In genomic region chr9:89066378-89067142, GRCm38 (mm10) we compare ENCODE assay signal across 8 mouse cellular contexts. TPM values are rescaled to one million over a fixed set of nuclear protein-coding genes. Genes with fewer than 3 reads are reported as not detected.
DNase-seq lines count a peak whose midpoint lies in the region; ATAC-seq and TF ChIP-seq lines count a peak whose summit lies in the region.
"Not testable (repeated sequence)": the region's sequence is repeated elsewhere in the genome, so short reads cannot be mapped to it uniquely, and the experiment has no call there.

No protein-coding gene starts in this region.

- H3K27ac ChIP-seq in cerebellum, adult 2 months (ENCODE audit: insufficient read depth, low read length); forebrain, postnatal 0 days (ENCODE audit: low read depth, low read length); liver, adult 2 months (replicated peaks; ENCODE audit: insufficient read depth, low read depth, low read length); midbrain, embryonic 16.5 days (ENCODE audit: low read length): not testable (repeated sequence)

- not testable (repeated sequence) for H3K36me3 ChIP-seq in forebrain, postnatal 0 days (ENCODE audit: insufficient read depth); liver, adult 2 months (ENCODE audit: control insufficient read depth, insufficient read depth, low read length); midbrain, embryonic 16.5 days (ENCODE audit: control insufficient read depth, insufficient read depth, low read length)

- H3K4me2 ChIP-seq in forebrain, postnatal 0 days (ENCODE audit: low read depth), result peak overlapping the region; percentile 8; the same call in 1 of the 2 replicates
- peak overlapping the region; percentile 31 for H3K4me2 ChIP-seq in midbrain, embryonic 16.5 days (ENCODE audit: low read length)

- 68% methylated on average over 44 of the region's 44 CpGs for WGBS in cerebellum, adult 2 months
- 69% methylated on average over 38 of the region's 44 CpGs for WGBS in forebrain, postnatal 0 days
- 69% methylated on average over 42 of the region's 44 CpGs for WGBS in liver, adult 2 months
- WGBS in midbrain, embryonic 16.5 days, result 69% methylated on average over 37 of the region's 44 CpGs

- not testable (repeated sequence) for H3K27me3 ChIP-seq in cerebellum, adult 2 months (ENCODE audit: control insufficient read depth, insufficient read depth, low read length); forebrain, postnatal 0 days (ENCODE audit: insufficient read depth, low read length); liver, adult 2 months (ENCODE audit: control insufficient read depth, insufficient read depth, low read length); midbrain, embryonic 16.5 days (ENCODE audit: control insufficient read depth, insufficient read depth, low read depth, low read length)

- intact Hi-C loops in heart, postnatal 10 days (cut with DNase I), result not testable (repeated sequence)

- TF ChIP-seq POLR2A in cerebellum, adult 2 months (IDR thresholded peaks at IDR 0.05; ENCODE audit: borderline replicate concordance, insufficient read depth, low read length); liver, adult 2 months (IDR thresholded peaks at IDR 0.05; ENCODE audit: extremely low read depth, insufficient read depth, low read length): not testable (repeated sequence)

- H3K4me1 ChIP-seq in cerebellum, adult 2 months (ENCODE audit: control insufficient read depth, insufficient read depth, low read length); forebrain, postnatal 0 days (ENCODE audit: insufficient read depth); liver, adult 2 months (ENCODE audit: control insufficient read depth, insufficient read depth, low read length); midbrain, embryonic 16.5 days (ENCODE audit: control insufficient read depth, insufficient read depth, low read length): not testable (repeated sequence)

- H3K9ac ChIP-seq in forebrain, postnatal 0 days; liver, adult 2 months (ENCODE audit: low read depth, low read length); midbrain, embryonic 16.5 days (ENCODE audit: low read depth, low read length): not testable (repeated sequence)

- not testable (repeated sequence) for H3K9me3 ChIP-seq in forebrain, postnatal 0 days (ENCODE audit: low read length); midbrain, embryonic 16.5 days (replicated peaks; ENCODE audit: control insufficient read depth, low read length, poor library complexity, severe bottlenecking)

- not testable (repeated sequence) for H3K4me3 ChIP-seq in cerebellum, adult 2 months (replicated peaks; ENCODE audit: insufficient read depth, low read depth, low read length); forebrain, postnatal 0 days (ENCODE audit: low read depth, low read length); liver, adult 2 months (ENCODE audit: insufficient read depth, low read depth, low read length)
- H3K4me3 ChIP-seq in midbrain, embryonic 16.5 days (ENCODE audit: low read depth, low read length), result peak overlapping the region; percentile 25

- ATAC-seq in forebrain, postnatal 0 days, result peak; percentile 99
- peak; percentile 99 for ATAC-seq in midbrain, embryonic 16.5 days

- DNase-seq in 3T3-L1 (ENCODE audit: low read depth, low spot score), result peak; percentile 23
- peak; percentile 79 to 80 for DNase-seq in cerebellum, adult 2 months
- DNase-seq in forebrain, postnatal 0 days, result peak; percentile 72
- peak; percentile 87 for DNase-seq in heart, postnatal 10 days
- peak; percentile 81 to 89 for DNase-seq in kidney, postnatal 25 days
- DNase-seq in liver, adult 2 months (ENCODE audit: extremely low read depth, low read depth, low spot score), result peak; percentile 1
- peak; percentile 31 to 47 for DNase-seq in spleen, postnatal 36 days (ENCODE audit: low spot score in 2 of 2)

- H3K79me2 ChIP-seq in liver, adult 2 months (ENCODE audit: control insufficient read depth, insufficient read depth, low read length), result not testable (repeated sequence)

- not testable (repeated sequence) for TF ChIP-seq CTCF in cerebellum, adult 2 months (IDR thresholded peaks at IDR 0.05; ENCODE audit: borderline replicate concordance, insufficient read depth, low read depth, low read length); forebrain, postnatal 0 days (IDR thresholded peaks at IDR 0.05; ENCODE audit: low read depth); liver, adult 2 months (IDR thresholded peaks at IDR 0.05; ENCODE audit: low read depth, low read length)

RNA-seq across cellular contexts. Expression of gene Trim43b, which starts 26.1 kb away (rescaled TPM):
- polyA plus RNA-seq in cerebellum, adult 2 months (2012; rRNA removed), result not detected in 2 replicates
- not detected in 2 replicates for total RNA-seq in forebrain, postnatal 0 days (2014; rRNA removed)
- polyA plus RNA-seq in forebrain, postnatal 0 days (2015; fragmentation: Nextera tagmentation; extraction: Ambion mirVana), result not detected in 2 replicates
- total RNA-seq in heart, postnatal 10 days (2021), result under 1 TPM in 1 of 2 experiments, not detected in 1; 0.15 TPM
- not detected in 2 replicates for total RNA-seq in liver, adult 2 months (2014; rRNA removed)
- 0.04 TPM in 1 of 2 replicates, not detected in the other for polyA plus RNA-seq in liver, adult 2 months (2012; rRNA removed)
- polyA plus RNA-seq in midbrain, embryonic 16.5 days (2015; fragmentation: Nextera tagmentation; extraction: Ambion mirVana), result not detected in 2 replicates

Comparison
In these comparisons a context has a peak if more than half of its experiments do, and no peak if none do; other contexts are left out.
1. DNase-seq: peak in every context shown above with its lines; median percentile 87 in heart, postnatal 10 days; 85 in kidney, postnatal 25 days; 80 in cerebellum, adult 2 months; 72 in forebrain, postnatal 0 days; 39 in spleen, postnatal 36 days; 23 in 3T3-L1; 1 in liver, adult 2 months.